Comparison of ENCODE assay signal across 10 mouse cellular contexts in genomic region chr12:33928331-33929192, GRCm38 (mm10). TPM values are rescaled to one million over a fixed set of nuclear protein-coding genes. Genes with fewer than 3 reads are reported as not detected.
DNase-seq lines count a peak whose midpoint lies in the region; ATAC-seq lines count a peak whose summit lies in the region.
"Had no signal": no experiment of that assay in that cellular context is flagged by ENCODE, and none has a peak within 500 bp of the region (broad histone marks: within the 10 kb centered on the region; RNA-seq: fewer than 3 reads in every experiment).

TSS of gene Ferd3l (plus strand) at chr12:33928425.

- no peaks in the 10 kb centered on the region for H3K4me1 ChIP-seq in liver, embryonic 11.5 days (replicated peaks; ENCODE audit: control insufficient read depth, insufficient read depth, low read length)
- H3K4me1 ChIP-seq in liver, embryonic 12.5 days = no peaks in the 10 kb centered on the region
- peaks cover 21% of the 10 kb centered on the region for H3K4me1 ChIP-seq in forebrain, embryonic 12.5 days
- H3K4me1 ChIP-seq in limb, embryonic 12.5 days (replicated peaks) = peaks cover 12% of the 10 kb centered on the region
- peaks cover 4% of the 10 kb centered on the region; the same call in 1 of the 2 replicates for H3K4me1 ChIP-seq in stomach, embryonic 15.5 days

- peaks cover 32% of the 10 kb centered on the region for H3K27me3 ChIP-seq in liver, embryonic 11.5 days (replicated peaks; ENCODE audit: control insufficient read depth, insufficient read depth, low read length)
- peaks cover 39% of the 10 kb centered on the region for H3K27me3 ChIP-seq in liver, embryonic 12.5 days (replicated peaks)
- H3K27me3 ChIP-seq in forebrain, embryonic 12.5 days = peaks cover 38% of the 10 kb centered on the region
- H3K27me3 ChIP-seq in limb, embryonic 12.5 days = peaks cover 38% of the 10 kb centered on the region
- H3K27me3 ChIP-seq in stomach, embryonic 15.5 days (replicated peaks) = peaks cover 31% of the 10 kb centered on the region

- WGBS in liver, embryonic 11.5 days = 2% methylated on average over 39 of the region's 39 CpGs
- 3% methylated on average over 39 of the region's 39 CpGs for WGBS in liver, embryonic 12.5 days (ENCODE audit: insufficient replicate concordance)
- under 1% methylated on average over 39 of the region's 39 CpGs for WGBS in forebrain, embryonic 12.5 days
- under 1% methylated on average over 39 of the region's 39 CpGs for WGBS in limb, embryonic 12.5 days
- 1% methylated on average over 39 of the region's 39 CpGs for WGBS in stomach, embryonic 15.5 days

- no peak for ATAC-seq in liver, embryonic 11.5 days (replicated peaks; ENCODE audit: low FRiP score)
- ATAC-seq in liver, embryonic 12.5 days = no peak
- peak; percentile 39; the same call in 1 of the 2 replicates for ATAC-seq in forebrain, embryonic 12.5 days (ENCODE audit: low FRiP score)
- no peak for ATAC-seq in limb, embryonic 12.5 days (ENCODE audit: insufficient number of reproducible peaks, insufficient read depth, low FRiP score, low TSS enrichment, low read depth)
- no peak for ATAC-seq in stomach, embryonic 15.5 days (ENCODE audit: insufficient read depth, low FRiP score, low read depth)

- peak within 1 kb of the TSS; percentile 22; the same call in 1 of the 2 replicates for H3K4me2 ChIP-seq in liver, embryonic 11.5 days
- no peak within 1 kb of the TSS for H3K4me2 ChIP-seq in liver, embryonic 12.5 days
- peak within 1 kb of the TSS; percentile 59 for H3K4me2 ChIP-seq in forebrain, embryonic 12.5 days
- peak within 1 kb of the TSS; percentile 54 for H3K4me2 ChIP-seq in limb, embryonic 12.5 days
- peak within 1 kb of the TSS; percentile 43 for H3K4me2 ChIP-seq in stomach, embryonic 15.5 days

- H3K27ac ChIP-seq in liver, embryonic 11.5 days (ENCODE audit: low read depth, low read length) = no peak within 1 kb of the TSS
- no peak within 1 kb of the TSS for H3K27ac ChIP-seq in liver, embryonic 12.5 days
- H3K27ac ChIP-seq in forebrain, embryonic 12.5 days = no peak within 1 kb of the TSS
- H3K27ac ChIP-seq in limb, embryonic 12.5 days = no peak within 1 kb of the TSS
- no peak within 1 kb of the TSS for H3K27ac ChIP-seq in stomach, embryonic 15.5 days
- H3K27ac ChIP-seq: kidney, postnatal 0 days had no signal

- DNase-seq in liver, embryonic 11.5 days (ENCODE audit: low spot score) = no peak
- no peak for DNase-seq in B cell, adult 2 months
- no peak for DNase-seq in ovary, adult 18-20 months (ENCODE audit: low spot score)
- no peak for DNase-seq in layer of hippocampus, adult 9-10 months (ENCODE audit: low spot score)
- DNase-seq: lung, postnatal 10 days had no signal

- no peaks in the 10 kb centered on the region for H3K9me3 ChIP-seq in liver, embryonic 11.5 days (ENCODE audit: control insufficient read depth, low read length)
- H3K9me3 ChIP-seq in liver, embryonic 12.5 days (replicated peaks) = no peaks in the 10 kb centered on the region
- H3K9me3 ChIP-seq in forebrain, embryonic 12.5 days = no peaks in the 10 kb centered on the region
- H3K9me3 ChIP-seq in limb, embryonic 12.5 days = no peaks in the 10 kb centered on the region
- H3K9me3 ChIP-seq in stomach, embryonic 15.5 days = no peaks in the 10 kb centered on the region

- H3K36me3 ChIP-seq in liver, embryonic 11.5 days (ENCODE audit: control insufficient read depth, insufficient read depth, low read length) = no peaks in the 10 kb centered on the region
- no peaks in the 10 kb centered on the region for H3K36me3 ChIP-seq in liver, embryonic 12.5 days
- no peaks in the 10 kb centered on the region for H3K36me3 ChIP-seq in forebrain, embryonic 12.5 days (replicated peaks)
- no peaks in the 10 kb centered on the region for H3K36me3 ChIP-seq in limb, embryonic 12.5 days
- H3K36me3 ChIP-seq in stomach, embryonic 15.5 days = no peaks in the 10 kb centered on the region

- H3K9ac ChIP-seq in liver, embryonic 11.5 days (ENCODE audit: low read depth, low read length) = no peak within 1 kb of the TSS
- no peak within 1 kb of the TSS for H3K9ac ChIP-seq in liver, embryonic 12.5 days
- H3K9ac ChIP-seq in forebrain, embryonic 12.5 days = peak within 1 kb of the TSS; percentile 36; the same call in 1 of the 2 replicates
- no peak within 1 kb of the TSS for H3K9ac ChIP-seq in limb, embryonic 12.5 days (replicated peaks)
- no peak within 1 kb of the TSS for H3K9ac ChIP-seq in stomach, embryonic 15.5 days

- no peak within 1 kb of the TSS for H3K4me3 ChIP-seq in liver, embryonic 11.5 days (ENCODE audit: low read depth, low read length)
- H3K4me3 ChIP-seq in liver, embryonic 12.5 days = no peak within 1 kb of the TSS
- peak within 1 kb of the TSS; percentile 35 for H3K4me3 ChIP-seq in forebrain, embryonic 12.5 days (replicated peaks)
- peak within 1 kb of the TSS; percentile 29 for H3K4me3 ChIP-seq in limb, embryonic 12.5 days (replicated peaks)
- no peak within 1 kb of the TSS; the same call in 1 of the 2 replicates for H3K4me3 ChIP-seq in stomach, embryonic 15.5 days (replicated peaks)

RNA-seq across cellular contexts. Expression of gene Ferd3l, which starts in this region (rescaled TPM):
- not detected in 2 replicates for polyA plus RNA-seq in liver, embryonic 11.5 days (2014; fragmentation: Nextera tagmentation; extraction: Ambion mirVana)
- not detected in 2 replicates for polyA plus RNA-seq in liver, embryonic 12.5 days (2016; fragmentation: Nextera tagmentation; extraction: Ambion mirVana)
- 0.51 TPM in 1 of 2 replicates, not detected in the other for polyA plus RNA-seq in forebrain, embryonic 12.5 days (2016; fragmentation: Nextera tagmentation; extraction: Ambion mirVana)
- not detected in 2 replicates for polyA plus RNA-seq in limb, embryonic 12.5 days (2016; fragmentation: Nextera tagmentation; extraction: Ambion mirVana)
- not detected in 2 replicates for polyA plus RNA-seq in stomach, embryonic 15.5 days (2015; fragmentation: Nextera tagmentation; extraction: Ambion mirVana)
- polyA plus RNA-seq: kidney, postnatal 0 days had no signal

Comparison
In these comparisons a context has a peak if more than half of its experiments do, and no peak if none do; other contexts are left out.
1. Peak in ATAC-seq, H3K4me3 ChIP-seq, H3K9ac ChIP-seq and H3K4me2 ChIP-seq in forebrain, embryonic 12.5 days; RNA of the gene not detected or under 1 TPM.